Mouse (Mus musculus) limb, embryonic 10.5 days (tissue): ENCODE data around the gene Tmem175. TPM values are rescaled to one million over a fixed set of nuclear protein-coding genes. Genes with fewer than 3 reads are reported as not detected.

Source experiments
- DNase-seq: peaks from one replicate; pipeline ENCODE4 v3.0.0-alpha.2; 2017; ENCODE audit warnings: low spot score
- H3K27ac ChIP-seq: fragments of 300-500 bp; sonication (generic); 2 replicates; pipeline ENCODE4 v1.5.1; 2016; ENCODE audit warnings: mild to moderate bottlenecking
- H3K27me3 ChIP-seq: fragments of 300-500 bp; sonication (generic); 2 replicates; pipeline ENCODE4 v1.6.1; 2016; ENCODE audit warnings: low read depth, mild to moderate bottlenecking; ENCODE audit not compliant: poor library complexity, severe bottlenecking
- H3K36me3 ChIP-seq: fragments of 300-500 bp; sonication (generic); 2 replicates; pipeline ENCODE4 v1.6.1; 2016; ENCODE audit warnings: mild to moderate bottlenecking, moderate library complexity
- H3K4me1 ChIP-seq: fragments of 300-500 bp; sonication (generic); 2 replicates; pipeline ENCODE4 v1.6.1; 2016
- H3K4me3 ChIP-seq: fragments of 300-500 bp; sonication (generic); 2 replicates; pipeline ENCODE4 v1.5.1; 2016; ENCODE audit warnings: mild to moderate bottlenecking, moderate library complexity
- H3K9me3 ChIP-seq: fragments of 300-500 bp; sonication (generic); replicated peaks from 2 replicates; pipeline ENCODE4 v1.6.1; 2016; ENCODE audit warnings: mild to moderate bottlenecking
- WGBS: fragments of 180-500 bp; shearing (Covaris S2); methylation state at CpG from one replicate; pipeline ENCODE4 v1.1.7; 2016; 5-methylcytosine and 5-hydroxymethylcytosine counted together
- polyA plus RNA-seq: library from polyadenylated mRNA; unstranded; fragments of >200 nt; fragmentation: Nextera tagmentation; extraction: Ambion mirVana; gene quantifications from 2 replicates; pipeline ENCODE4 v1.2.1, GENCODE M21; 2016

Gene Tmem175
- polyA plus RNA-seq, 1 experiment from 2014 or later = 15.7 TPM

- no peak overlapping the region for H3K4me3 ChIP-seq
- WGBS = 82% methylated on average over 5 of the region's 5 CpGs
- no peak overlapping the region for H3K27ac ChIP-seq
- no peaks in the 10 kb centered on the region for H3K27me3 ChIP-seq
- H3K4me1 ChIP-seq = peaks cover 18% of the 10 kb centered on the region
- no peak for DNase-seq
- peaks cover 56% of the 10 kb centered on the region for H3K36me3 ChIP-seq
- no peaks in the 10 kb centered on the region for H3K9me3 ChIP-seq
Measured at GRCm38 (mm10) chr5:108657406-108657805, 27.8 kb downstream of the Tmem175 start.

DNA sequence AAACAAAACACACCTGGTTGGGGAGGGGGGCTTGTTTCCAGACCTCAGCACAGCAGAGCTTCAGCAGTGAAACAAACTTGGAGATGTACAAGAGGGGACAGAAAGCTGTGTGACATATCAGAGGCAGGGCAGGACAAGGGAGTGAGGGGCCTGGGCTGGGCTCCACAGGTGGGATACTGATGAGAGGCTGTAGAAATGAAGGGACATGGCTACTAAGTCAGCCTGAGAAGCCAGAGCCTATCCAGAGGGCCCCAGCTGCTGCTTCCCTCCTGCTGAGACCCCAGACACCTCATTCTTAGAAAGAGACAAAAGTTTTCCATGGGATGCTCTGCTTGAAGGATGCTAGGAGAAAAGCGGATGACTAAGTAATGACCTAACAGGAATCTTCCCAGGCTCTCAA lies 29.0 kb downstream of the Tmem175 start:
- H3K9me3 ChIP-seq = no peaks in the 10 kb centered on the region
- DNase-seq = no peak
- 0 out of 2 replicates have a peak, but pooled peaks cover 3% of the 10 kb centered on the region for H3K27me3 ChIP-seq
- H3K27ac ChIP-seq = no peak overlapping the region
- peaks cover 18% of the 10 kb centered on the region for H3K4me1 ChIP-seq
- H3K36me3 ChIP-seq = peaks cover 44% of the 10 kb centered on the region
- H3K4me3 ChIP-seq = no peak overlapping the region
- WGBS = 93% methylated on average over 1 of the region's 1 CpGs

DNA sequence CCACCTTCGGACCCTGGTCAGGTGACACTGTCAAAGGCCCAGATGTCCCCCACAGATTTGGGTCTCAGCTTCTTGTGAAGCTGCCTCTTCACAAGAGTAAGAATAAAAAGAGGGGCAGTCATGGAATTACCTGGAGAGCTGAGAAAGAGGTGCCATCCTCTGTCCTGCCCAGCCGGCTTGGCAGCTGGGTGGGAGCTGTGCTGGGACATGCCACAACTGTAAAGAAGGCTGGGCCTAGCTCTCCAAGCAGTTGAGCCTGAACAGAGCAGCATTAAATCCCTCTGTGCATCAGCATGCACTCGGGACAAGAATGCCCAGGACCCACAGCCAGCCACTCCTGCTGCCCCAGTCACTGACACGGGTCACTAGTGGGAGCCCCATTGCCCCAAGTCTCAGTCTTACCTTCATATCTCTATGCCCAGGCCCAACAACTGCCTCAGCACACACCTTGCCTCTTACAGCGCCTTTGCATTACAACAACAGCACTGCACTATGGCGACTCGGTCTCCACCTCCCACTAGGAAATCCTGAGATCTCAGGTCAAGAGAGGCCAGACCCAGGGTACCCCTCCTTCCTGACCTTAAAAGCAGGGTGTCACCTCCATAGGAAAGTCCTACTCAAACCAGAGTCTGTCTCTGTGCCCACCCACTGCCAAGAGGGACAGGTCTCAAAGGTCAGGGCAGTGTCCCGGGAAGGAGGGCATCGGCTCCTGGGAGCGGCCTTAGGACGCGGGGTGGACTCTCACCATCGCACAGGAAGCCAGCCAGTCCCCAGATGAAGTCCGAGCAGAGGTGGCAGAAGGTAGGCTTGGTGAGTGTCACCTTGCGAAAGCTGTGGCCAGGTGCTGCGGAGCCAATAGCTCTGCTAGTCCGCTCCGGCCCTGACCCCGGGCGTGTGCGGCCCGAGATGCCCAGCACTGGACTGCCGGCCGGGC lies 30.4 kb downstream of the Tmem175 start, which contains the start of gene Idua:
TSS of gene Idua (plus strand) at position 634 of the 934 bp plus-strand sequence.
- WGBS = 13% methylated on average over 24 of the region's 24 CpGs
- DNase-seq = no peak
- H3K4me3 ChIP-seq = peak within 1 kb of the TSS; percentile 78
- 0 out of 2 replicates have a peak, but pooled peaks cover 9% of the 10 kb centered on the region for H3K27me3 ChIP-seq
- peaks cover 18% of the 10 kb centered on the region for H3K4me1 ChIP-seq
- peaks cover 31% of the 10 kb centered on the region for H3K36me3 ChIP-seq
- H3K9me3 ChIP-seq = no peaks in the 10 kb centered on the region
- H3K27ac ChIP-seq = peak within 1 kb of the TSS; percentile 88

DNA sequence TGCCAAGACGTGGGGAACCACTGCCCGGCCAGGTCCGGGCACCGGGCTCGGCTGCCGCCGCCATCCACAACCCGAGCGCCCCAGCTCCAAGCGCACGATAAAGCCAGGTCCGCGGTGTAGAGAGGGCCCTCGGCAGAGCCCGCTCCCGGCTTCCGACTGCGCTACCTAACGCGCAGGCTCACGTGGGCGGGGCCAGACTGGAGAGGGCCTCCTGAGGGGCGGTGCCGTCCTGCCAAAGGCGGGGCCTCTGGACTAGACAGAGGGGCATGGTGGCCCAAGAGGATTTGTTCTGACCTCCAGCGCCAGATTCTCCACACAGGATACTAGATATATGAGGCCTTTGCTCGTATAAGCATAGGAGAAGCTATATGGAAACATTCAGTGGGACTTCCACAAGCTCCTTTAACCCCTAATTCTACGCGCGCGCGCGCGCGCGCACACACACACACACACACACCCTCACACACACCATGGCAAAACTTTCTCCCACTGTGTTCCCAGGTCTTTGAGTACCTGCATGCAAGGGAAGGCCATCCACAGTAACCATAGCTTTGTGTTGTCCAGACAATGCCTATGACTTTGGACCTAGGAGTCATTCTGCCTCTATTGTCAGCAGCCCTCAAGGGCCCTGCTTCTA lies 31.2 kb downstream of the Tmem175 start:
- peak; percentile 88 for DNase-seq
- H3K27me3 ChIP-seq = 0 out of 2 replicates have a peak, but pooled peaks cover 10% of the 10 kb centered on the region
- H3K9me3 ChIP-seq = no peaks in the 10 kb centered on the region
- peak overlapping the region; percentile 78 for H3K4me3 ChIP-seq
- 17% methylated on average over 36 of the region's 36 CpGs for WGBS
- peaks cover 18% of the 10 kb centered on the region for H3K4me1 ChIP-seq
- peak overlapping the region; percentile 88 for H3K27ac ChIP-seq
- H3K36me3 ChIP-seq = peaks cover 23% of the 10 kb centered on the region

- H3K4me1 ChIP-seq = peaks cover 18% of the 10 kb centered on the region
- H3K4me3 ChIP-seq = no peak overlapping the region
- H3K36me3 ChIP-seq = peaks cover 4% of the 10 kb centered on the region; the same call in 1 of the 2 replicates
- DNase-seq = no peak
- no peaks in the 10 kb centered on the region for H3K9me3 ChIP-seq
- WGBS = 84% methylated on average over 4 of the region's 4 CpGs
- 0 out of 2 replicates have a peak, but pooled peaks cover 10% of the 10 kb centered on the region for H3K27me3 ChIP-seq
- no peak overlapping the region for H3K27ac ChIP-seq
Measured at GRCm38 (mm10) chr5:108662772-108663171, 33.2 kb downstream of the Tmem175 start.

- no peak overlapping the region for H3K4me3 ChIP-seq
- 49% methylated on average over 3 of the region's 3 CpGs for WGBS
- 0 out of 2 replicates have a peak, but pooled peaks cover 10% of the 10 kb centered on the region for H3K27me3 ChIP-seq
- no peak overlapping the region for H3K27ac ChIP-seq
- no peaks in the 10 kb centered on the region for H3K9me3 ChIP-seq
- no peaks in the 10 kb centered on the region for H3K36me3 ChIP-seq
- peaks cover 21% of the 10 kb centered on the region for H3K4me1 ChIP-seq
- DNase-seq = no peak
Measured at GRCm38 (mm10) chr5:108665066-108665465, 35.5 kb downstream of the Tmem175 start.

- Histone ChIP-seq H3K27ac (no peak overlapping the region), H3K4me3 (no peak overlapping the region), H3K9me3 (no peaks in the 10 kb centered on the region), H3K4me1 (peaks cover 16% of the 10 kb centered on the region), H3K36me3 (peaks cover 15% of the 10 kb centered on the region), H3K27me3 (0 out of 2 replicates have a peak, but pooled peaks cover 10% of the 10 kb centered on the region)
- 89% methylated on average over 2 of the region's 2 CpGs for WGBS
- DNase-seq = no peak
Measured at GRCm38 (mm10) chr5:108667370-108667769, 37.8 kb downstream of the Tmem175 start.

GRCm38 (mm10) chr5:108668387-108668932 lies 38.9 kb downstream of the Tmem175 start:
- no peak for DNase-seq
- 0 out of 2 replicates have a peak, but pooled peaks cover 8% of the 10 kb centered on the region for H3K27me3 ChIP-seq
- peaks cover 24% of the 10 kb centered on the region for H3K36me3 ChIP-seq
- H3K4me1 ChIP-seq = peaks cover 16% of the 10 kb centered on the region
- WGBS = 24% methylated on average over 3 of the region's 3 CpGs
- H3K9me3 ChIP-seq = no peaks in the 10 kb centered on the region
- H3K4me3 ChIP-seq = peak overlapping the region; percentile 65
- peak overlapping the region; percentile 92 for H3K27ac ChIP-seq

- DNase-seq = peak; percentile 90
- peaks cover 16% of the 10 kb centered on the region for H3K4me1 ChIP-seq
- no peaks in the 10 kb centered on the region for H3K9me3 ChIP-seq
- WGBS = 7% methylated on average over 43 of the region's 43 CpGs
- H3K36me3 ChIP-seq = peaks cover 24% of the 10 kb centered on the region
- H3K27me3 ChIP-seq = 0 out of 2 replicates have a peak, but pooled peaks cover 8% of the 10 kb centered on the region
- peak within 1 kb of the TSS; percentile 65 for H3K4me3 ChIP-seq
- peak within 1 kb of the TSS; percentile 92 for H3K27ac ChIP-seq
Measured at GRCm38 (mm10) chr5:108668977-108669936, 39.7 kb downstream of the Tmem175 start, which contains the start of gene Dgkq. Dgkq (minus strand) TSS chr5:108669672.

DNA sequence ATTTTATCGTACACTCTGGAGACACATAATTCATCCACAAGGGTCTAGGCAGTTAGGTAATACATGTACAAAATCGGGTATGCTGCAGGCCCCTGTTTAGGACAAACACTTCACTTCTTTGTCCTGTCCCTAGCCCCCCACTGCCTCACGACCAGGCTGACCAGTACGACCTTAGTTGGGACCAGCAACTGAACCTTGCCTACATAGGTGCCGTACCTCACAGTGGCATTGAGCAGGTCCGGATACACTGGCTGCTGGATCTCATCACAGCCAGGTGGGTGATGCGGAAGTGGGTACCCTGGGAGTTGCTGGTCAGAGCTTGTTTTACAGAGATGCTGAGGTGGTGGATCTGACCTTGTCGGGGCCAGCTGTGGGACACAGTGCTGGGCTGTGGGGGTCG lies 40.4 kb downstream of the Tmem175 start:
- Histone ChIP-seq H3K9me3 (no peaks in the 10 kb centered on the region), H3K27me3 (0 out of 2 replicates have a peak, but pooled peaks cover under 1% of the 10 kb centered on the region), H3K27ac (peak overlapping the region; percentile 92), H3K4me1 (peaks cover 16% of the 10 kb centered on the region), H3K4me3 (peak overlapping the region; percentile 65; the same call in 1 of the 2 replicates), H3K36me3 (peaks cover 24% of the 10 kb centered on the region)
- 80% methylated on average over 9 of the region's 9 CpGs for WGBS
- no peak for DNase-seq

- Histone ChIP-seq H3K27ac (no peak overlapping the region), H3K9me3 (no peaks in the 10 kb centered on the region), H3K27me3 (no peaks in the 10 kb centered on the region), H3K4me3 (no peak overlapping the region), H3K36me3 (peaks cover 24% of the 10 kb centered on the region), H3K4me1 (peaks cover 16% of the 10 kb centered on the region)
- DNase-seq = no peak
Measured at GRCm38 (mm10) chr5:108670785-108671184, 41.2 kb downstream of the Tmem175 start.

- DNase-seq = no peak
- WGBS = 92% methylated on average over 12 of the region's 12 CpGs
- H3K4me1 ChIP-seq = peaks cover 18% of the 10 kb centered on the region
Measured at GRCm38 (mm10) chr5:108671757-108672156, 42.2 kb downstream of the Tmem175 start.

More at GRCm38 (mm10) chr5:108671757-108672156, 42.2 kb downstream of the Tmem175 start:
- no peak overlapping the region for H3K27ac ChIP-seq
- H3K9me3 ChIP-seq = no peaks in the 10 kb centered on the region
- H3K4me3 ChIP-seq = no peak overlapping the region
- peaks cover 24% of the 10 kb centered on the region for H3K36me3 ChIP-seq
- no peaks in the 10 kb centered on the region for H3K27me3 ChIP-seq
